Mouse (Mus musculus): ENCODE results near the gene 1700123L14Rik. TPM values are rescaled to one million over a fixed set of nuclear protein-coding genes. Genes with fewer than 3 reads are reported as not detected.

1700123L14Rik gene
- total and polyA plus RNA-seq, 2 experiments from 2014 or later = not detected

DNA sequence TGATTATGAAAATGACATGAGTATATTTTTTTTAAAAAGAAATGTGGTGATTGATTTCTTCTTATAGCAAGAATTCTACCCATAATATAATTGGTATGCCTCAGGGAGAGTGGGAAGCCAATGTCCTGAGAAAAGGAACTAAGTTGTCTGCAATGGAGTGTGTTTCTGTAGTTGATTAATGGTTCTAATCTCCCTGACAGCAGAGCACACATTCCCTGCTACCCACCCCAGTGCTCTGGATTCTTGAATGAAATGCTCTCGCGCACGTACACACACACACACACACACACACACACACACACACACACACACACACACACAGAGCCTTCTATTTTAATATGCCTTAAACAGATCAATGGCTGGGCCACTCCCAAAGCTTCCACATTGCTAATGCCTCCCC, 7.6 kb upstream of the 1700123L14Rik start:
- Histone ChIP-seq H3K4me1 (ENCODE audit: control insufficient read depth, insufficient read depth) (no peaks in the 10 kb centered on the region), H3K36me3 (replicated peaks; ENCODE audit: control insufficient read depth, insufficient read depth, low read length) (no peaks in the 10 kb centered on the region), H3K9ac (replicated peaks; ENCODE audit: low read depth, low read length) (no peak overlapping the region), H3K4me2 (ENCODE audit: low read depth, low read length) (no peak overlapping the region), H3K27me3 (ENCODE audit: control insufficient read depth, insufficient read depth, low read length) (no peaks in the 10 kb centered on the region), H3K9me3 (replicated peaks; ENCODE audit: control insufficient read depth, low read length) (no peaks in the 10 kb centered on the region), H3K27ac (ENCODE audit: low read depth) (no peak overlapping the region), H3K4me3 (ENCODE audit: low read depth, low read length) (no peak overlapping the region)
- 71% methylated on average over 3 of the region's 3 CpGs for WGBS
- ATAC-seq (ENCODE audit: insufficient read depth, low read depth) = no peak
- DNase-seq (ENCODE audit: low spot score) = no peak
- TF ChIP-seq CTCF (IDR thresholded peaks at IDR 0.05; ENCODE audit: low read depth) = no peak
- TF ChIP-seq EP300 (IDR thresholded peaks at IDR 0.05; ENCODE audit: low read depth) = no peak

DNA sequence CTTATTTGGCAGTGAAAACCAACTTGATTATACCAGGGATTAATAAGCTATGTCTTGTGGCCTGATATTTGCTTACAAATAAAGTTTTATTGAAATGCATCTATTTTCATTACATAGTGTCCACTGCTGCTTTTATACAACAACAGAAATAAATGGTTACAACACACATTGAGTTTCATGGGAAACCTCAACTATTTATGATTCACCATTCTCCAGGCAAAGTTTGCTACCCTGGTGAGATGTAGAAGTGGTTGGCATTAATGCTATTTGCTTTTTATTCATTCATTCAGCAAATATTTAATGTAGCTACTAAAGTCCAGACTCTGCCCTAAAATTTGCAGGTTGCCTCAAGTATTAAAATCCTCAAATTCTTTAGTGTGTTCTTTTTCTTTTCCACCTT, 988 bp upstream of the 1700123L14Rik start:
- no peak overlapping the region for H3K4me2 ChIP-seq (ENCODE audit: low read depth, low read length)
- H3K4me1 ChIP-seq (ENCODE audit: control insufficient read depth, insufficient read depth) = no peaks in the 10 kb centered on the region
- TF ChIP-seq EP300 (IDR thresholded peaks at IDR 0.05; ENCODE audit: low read depth) = no peak
- TF ChIP-seq CTCF (IDR thresholded peaks at IDR 0.05; ENCODE audit: low read depth) = no peak
- no peak overlapping the region for H3K27ac ChIP-seq (ENCODE audit: low read depth)
- no peaks in the 10 kb centered on the region for H3K27me3 ChIP-seq (ENCODE audit: control insufficient read depth, insufficient read depth, low read length)
- no peaks in the 10 kb centered on the region for H3K36me3 ChIP-seq (replicated peaks; ENCODE audit: control insufficient read depth, insufficient read depth, low read length)
- DNase-seq (ENCODE audit: low spot score) (no peak), ATAC-seq (ENCODE audit: insufficient read depth, low read depth) (no peak)
- H3K4me3 ChIP-seq (ENCODE audit: low read depth, low read length) = no peak overlapping the region
- H3K9me3 ChIP-seq (replicated peaks; ENCODE audit: control insufficient read depth, low read length) = no peaks in the 10 kb centered on the region
- H3K9ac ChIP-seq (replicated peaks; ENCODE audit: low read depth, low read length) = no peak overlapping the region

DNA sequence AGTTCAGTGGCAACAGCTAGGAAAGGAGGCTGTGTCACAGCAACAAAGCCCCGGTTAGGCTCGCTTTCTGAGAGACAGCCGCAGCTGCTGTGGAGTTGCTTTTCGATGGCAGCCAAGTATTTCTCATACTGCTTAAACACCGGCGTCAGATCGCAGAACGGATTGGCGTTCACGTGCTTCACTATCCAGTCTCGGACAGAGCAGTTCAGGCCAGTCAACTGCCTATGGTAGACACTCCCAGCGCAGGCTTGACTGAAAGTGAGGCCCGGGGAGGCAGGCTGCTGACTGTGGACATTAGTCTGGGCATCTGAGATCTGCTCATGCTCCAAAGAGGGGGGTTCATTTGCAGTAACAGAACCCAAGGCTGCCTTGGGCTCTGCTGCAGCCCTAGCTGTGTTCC, 640 bp downstream of the 1700123L14Rik start:
- no peak overlapping the region for H3K27ac ChIP-seq (ENCODE audit: low read depth)
- 86% methylated on average over 13 of the region's 13 CpGs for WGBS
- no peak overlapping the region for H3K4me3 ChIP-seq (ENCODE audit: low read depth, low read length)
- ATAC-seq (ENCODE audit: insufficient read depth, low read depth) (no peak), DNase-seq (ENCODE audit: low spot score) (no peak)
- no peaks in the 10 kb centered on the region for H3K27me3 ChIP-seq (ENCODE audit: control insufficient read depth, insufficient read depth, low read length)
- no peak overlapping the region for H3K9ac ChIP-seq (replicated peaks; ENCODE audit: low read depth, low read length)
- TF ChIP-seq EP300 (IDR thresholded peaks at IDR 0.05; ENCODE audit: low read depth) = no peak
- TF ChIP-seq CTCF (IDR thresholded peaks at IDR 0.05; ENCODE audit: low read depth) = no peak
- no peak overlapping the region for H3K4me2 ChIP-seq (ENCODE audit: low read depth, low read length)
- H3K4me1 ChIP-seq (ENCODE audit: control insufficient read depth, insufficient read depth) = no peaks in the 10 kb centered on the region
- H3K36me3 ChIP-seq (replicated peaks; ENCODE audit: control insufficient read depth, insufficient read depth, low read length) = no peaks in the 10 kb centered on the region
- H3K9me3 ChIP-seq (replicated peaks; ENCODE audit: control insufficient read depth, low read length) = no peaks in the 10 kb centered on the region

DNA sequence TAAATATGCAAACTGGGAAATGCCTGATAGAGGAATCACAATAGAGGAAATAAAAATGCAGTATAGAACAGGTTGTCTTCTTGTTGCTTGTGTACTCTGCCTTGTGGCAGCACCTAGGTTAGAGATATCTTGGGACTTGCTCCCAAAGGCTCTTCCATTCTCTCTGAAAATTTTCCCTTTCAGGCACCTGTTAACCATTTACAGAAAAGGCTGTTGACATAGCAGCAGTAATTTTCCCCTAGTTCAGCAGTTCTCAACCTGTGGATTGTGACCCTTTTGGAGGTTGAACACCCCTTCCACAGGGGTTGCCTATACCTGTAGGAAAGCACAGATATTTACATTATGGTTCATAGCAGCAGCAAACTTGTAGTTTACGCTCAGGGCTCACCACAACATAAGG, 22.7 kb downstream of the 1700123L14Rik start:
- no peak for TF ChIP-seq CTCF (IDR thresholded peaks at IDR 0.05; ENCODE audit: low read depth)
- no peak for TF ChIP-seq EP300 (IDR thresholded peaks at IDR 0.05; ENCODE audit: low read depth)
- H3K4me3 ChIP-seq (ENCODE audit: low read depth, low read length) = no peak overlapping the region
- H3K36me3 ChIP-seq (replicated peaks; ENCODE audit: control insufficient read depth, insufficient read depth, low read length) = no peaks in the 10 kb centered on the region
- no peak overlapping the region for H3K4me2 ChIP-seq (ENCODE audit: low read depth, low read length)
- H3K27me3 ChIP-seq (ENCODE audit: control insufficient read depth, insufficient read depth, low read length) = no peaks in the 10 kb centered on the region
- no peaks in the 10 kb centered on the region for H3K4me1 ChIP-seq (ENCODE audit: control insufficient read depth, insufficient read depth)
- H3K9ac ChIP-seq (replicated peaks; ENCODE audit: low read depth, low read length) = no peak overlapping the region
- ATAC-seq (ENCODE audit: insufficient read depth, low read depth) (no peak), DNase-seq (ENCODE audit: low spot score) (no peak)
- no peak overlapping the region for H3K27ac ChIP-seq (ENCODE audit: low read depth)
- no peaks in the 10 kb centered on the region for H3K9me3 ChIP-seq (replicated peaks; ENCODE audit: control insufficient read depth, low read length)
- 88% methylated on average over 1 of the region's 1 CpGs for WGBS

DNA sequence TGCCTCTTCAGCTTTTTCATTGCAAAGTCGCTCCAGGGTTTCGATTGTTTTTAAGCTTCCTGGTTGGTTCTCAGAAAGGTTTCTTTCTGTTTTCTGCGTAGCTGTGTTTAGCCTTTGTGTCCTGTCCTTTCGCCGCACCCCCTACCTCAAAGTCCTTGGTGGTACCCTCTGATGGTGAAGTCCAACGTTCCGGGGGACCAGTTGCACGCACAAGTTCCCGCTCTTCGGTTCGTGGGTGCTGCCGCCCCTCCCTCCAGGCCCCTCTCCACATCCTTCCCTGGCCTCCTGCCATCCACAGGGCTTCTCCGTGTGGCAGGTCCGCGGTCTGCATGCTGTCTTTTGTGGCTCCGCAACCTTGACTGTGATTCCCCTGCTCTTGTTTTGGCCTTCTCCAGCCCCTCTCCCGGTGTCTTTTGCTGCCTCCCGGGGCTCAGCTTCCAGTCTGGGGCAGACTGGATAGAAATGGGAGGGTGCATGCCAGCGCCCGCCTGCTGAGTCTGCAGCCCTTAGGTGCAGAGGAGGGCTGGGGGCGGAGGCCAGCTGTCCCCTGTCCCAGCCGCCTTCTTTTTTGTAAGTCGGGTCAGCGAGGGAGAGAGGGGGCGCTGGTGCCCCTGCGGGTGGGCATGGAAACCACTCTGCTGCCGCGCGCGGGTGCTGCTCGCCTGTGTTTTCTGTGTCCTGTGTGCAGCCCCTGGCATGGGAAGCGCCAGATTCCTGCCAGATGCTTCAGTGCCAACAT, 49.3 kb downstream of the 1700123L14Rik start:
- DNase-seq (ENCODE audit: low spot score) (peak; percentile 11), ATAC-seq (ENCODE audit: insufficient read depth, low read depth) (no peak)
- Histone ChIP-seq H3K27ac (ENCODE audit: low read depth) (no peak overlapping the region), H3K9me3 (replicated peaks; ENCODE audit: control insufficient read depth, low read length) (no peaks in the 10 kb centered on the region), H3K9ac (replicated peaks; ENCODE audit: low read depth, low read length) (peak overlapping the region; percentile 46), H3K36me3 (replicated peaks; ENCODE audit: control insufficient read depth, insufficient read depth, low read length) (no peaks in the 10 kb centered on the region), H3K4me3 (ENCODE audit: low read depth, low read length) (peak overlapping the region; percentile 63), H3K27me3 (ENCODE audit: control insufficient read depth, insufficient read depth, low read length) (0 out of 2 replicates have a peak, but pooled peaks cover 6% of the 10 kb centered on the region), H3K4me2 (ENCODE audit: low read depth, low read length) (peak overlapping the region; percentile 99), H3K4me1 (ENCODE audit: control insufficient read depth, insufficient read depth) (peaks cover 4% of the 10 kb centered on the region; the same call in 1 of the 2 replicates)
- WGBS = under 1% methylated on average over 32 of the region's 32 CpGs
- TF ChIP-seq CTCF (IDR thresholded peaks at IDR 0.05; ENCODE audit: low read depth) = no peak
- TF ChIP-seq EP300 (IDR thresholded peaks at IDR 0.05; ENCODE audit: low read depth) = no peak

DNA sequence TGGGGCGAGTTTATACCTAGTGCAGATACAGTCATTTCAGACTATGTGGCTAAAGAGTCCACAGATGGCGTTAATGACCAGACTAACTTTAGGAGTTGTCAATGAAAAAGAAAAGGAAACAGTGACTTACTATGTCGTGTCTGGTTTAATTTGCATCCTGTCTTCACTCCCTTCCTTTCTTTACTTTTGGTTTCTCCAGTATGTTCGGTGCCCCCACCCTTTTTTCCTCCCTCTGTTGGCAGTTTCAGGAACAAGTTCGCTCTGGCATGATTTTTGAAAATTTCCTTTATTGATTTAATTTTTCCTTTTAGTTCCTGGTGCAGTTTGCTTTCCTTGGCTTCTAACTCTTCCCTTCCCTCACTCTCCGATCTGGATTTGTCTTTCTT, 49.9 kb downstream of the 1700123L14Rik start:
- H3K27ac ChIP-seq (ENCODE audit: low read depth) = no peak overlapping the region

More for the DNA sequence above, 49.9 kb downstream of the 1700123L14Rik start:
- Histone ChIP-seq H3K9me3 (replicated peaks; ENCODE audit: control insufficient read depth, low read length) (no peaks in the 10 kb centered on the region), H3K9ac (replicated peaks; ENCODE audit: low read depth, low read length) (peak overlapping the region; percentile 46), H3K4me2 (ENCODE audit: low read depth, low read length) (peak overlapping the region; percentile 99), H3K27me3 (ENCODE audit: control insufficient read depth, insufficient read depth, low read length) (0 out of 2 replicates have a peak, but pooled peaks cover 6% of the 10 kb centered on the region), H3K4me3 (ENCODE audit: low read depth, low read length) (peak overlapping the region; percentile 63), H3K36me3 (replicated peaks; ENCODE audit: control insufficient read depth, insufficient read depth, low read length) (no peaks in the 10 kb centered on the region), H3K4me1 (ENCODE audit: control insufficient read depth, insufficient read depth) (peaks cover 4% of the 10 kb centered on the region; the same call in 1 of the 2 replicates)
- ATAC-seq (ENCODE audit: insufficient read depth, low read depth) (no peak), DNase-seq (ENCODE audit: low spot score) (peak; percentile 17)
- 10% methylated on average over 6 of the region's 6 CpGs for WGBS
- TF ChIP-seq CTCF (IDR thresholded peaks at IDR 0.05; ENCODE audit: low read depth) (no peak), EP300 (IDR thresholded peaks at IDR 0.05; ENCODE audit: low read depth) (no peak)

Other genes with a start within 250 kb of the 1700123L14Rik start
- not detected in 2 replicates for gene Fam19a1, start 53.1 kb downstream of the 1700123L14Rik start, total RNA-seq (2014; rRNA removed; ENCODE audit: low replicate concordance)
- gene Fam19a1, start 53.1 kb downstream of the 1700123L14Rik start, polyA plus RNA-seq (2015; fragmentation: Nextera tagmentation; extraction: Ambion mirVana) = 0.16 TPM in 1 of 2 replicates, not detected in the other